Mouse (Mus musculus): Measurements from ENCODE around the gene Lcp1.

- no peak for TF ChIP-seq CTCF (IDR thresholded peaks at IDR 0.05; ENCODE audit: extremely low read depth, insufficient read depth, low read length)
- no peak for TF ChIP-seq POLR2A (IDR thresholded peaks at IDR 0.05; ENCODE audit: extremely low read depth, insufficient read depth, low read length)
These were observed 17.3 kb downstream of the Lcp1 start for GRCm38 (mm10) chr14:75148229-75148628.

All from cortical plate, adult 2 months (tissue).